Mouse (Mus musculus) CD8-positive naive resting alpha-beta T cell, adult 2 months (primary cell): ENCODE measurements around the gene Car9.
"Not testable (repeated sequence)": the region's sequence is repeated elsewhere in the genome, so short reads cannot be mapped to it uniquely, and the experiment has no call there.

Experiments used
- DNase-seq, 2 experiments: peaks; one replicate each; pipeline ENCODE4 v3.0.0; 2022; ENCODE audit warnings: low read depth in 2 of 2, low spot score in 2 of 2

The Car9 gene

GRCm38 (mm10) chr4:43519956-43520355 lies 13.2 kb downstream of the Car9 start:
- peak; percentile 77 to 81 for DNase-seq

GRCm38 (mm10) chr4:43527880-43528279 lies 21.1 kb downstream of the Car9 start:
- DNase-seq, result no peak

GRCm38 (mm10) chr4:43528487-43528886 lies 21.7 kb downstream of the Car9 start:
- DNase-seq, result no peak

GRCm38 (mm10) chr4:43530081-43530501 lies 23.3 kb downstream of the Car9 start:
- no peak for DNase-seq

GRCm38 (mm10) chr4:43530581-43530980 lies 23.8 kb downstream of the Car9 start:
- DNase-seq, result peak; percentile 72 to 80

GRCm38 (mm10) chr4:43533270-43533669 lies 26.5 kb downstream of the Car9 start:
- DNase-seq, result no peak

GRCm38 (mm10) chr4:43535628-43536027 lies 28.9 kb downstream of the Car9 start:
- no peak for DNase-seq

GRCm38 (mm10) chr4:43536031-43536430 lies 29.3 kb downstream of the Car9 start:
- DNase-seq, result no peak

GRCm38 (mm10) chr4:43542044-43542443 lies 35.3 kb downstream of the Car9 start:
- no peak for DNase-seq

- no peak for DNase-seq
Observed at GRCm38 (mm10) chr4:43546375-43547047, 39.7 kb downstream of the Car9 start.

GRCm38 (mm10) chr4:43547160-43547559 lies 40.4 kb downstream of the Car9 start:
- no peak for DNase-seq

- no peak for DNase-seq
Observed at GRCm38 (mm10) chr4:43549055-43549454, 42.3 kb downstream of the Car9 start.

- not testable (repeated sequence) for DNase-seq
Observed at GRCm38 (mm10) chr4:43551854-43552253, 45.1 kb downstream of the Car9 start.

GRCm38 (mm10) chr4:43552437-43552836 lies 45.7 kb downstream of the Car9 start:
- no peak for DNase-seq

- no peak for DNase-seq
Observed at GRCm38 (mm10) chr4:43553891-43554290, 47.1 kb downstream of the Car9 start.

- DNase-seq, result no peak
Observed at GRCm38 (mm10) chr4:43555926-43556325, 49.2 kb downstream of the Car9 start.

GRCm38 (mm10) chr4:43558028-43558630 lies 51.4 kb downstream of the Car9 start:
- DNase-seq, result no peak

GRCm38 (mm10) chr4:43558631-43559356 lies 52.0 kb downstream of the Car9 start:
- DNase-seq, result peak in 1 of 2 experiments; percentile 49

GRCm38 (mm10) chr4:43559519-43560242 lies 52.9 kb downstream of the Car9 start:
- DNase-seq, result no peak

- DNase-seq, result no peak
Observed at GRCm38 (mm10) chr4:43560243-43560611, 53.5 kb downstream of the Car9 start.

GRCm38 (mm10) chr4:43560976-43561375 lies 54.2 kb downstream of the Car9 start:
- DNase-seq, result no peak
